Mouse (Mus musculus) spleen, adult 2 months (tissue): ENCODE measurements around the gene Sec31a. TPM values are rescaled to one million over a fixed set of nuclear protein-coding genes. Genes with fewer than 3 reads are reported as not detected.

Experiments
- DNase-seq, 2 experiments: peaks; one replicate each; pipeline versions ENCODE4 v3.0.0 to v3.0.0-alpha.2; 2012 to 2021; ENCODE audit warnings: low spot score in 2 of 2, low read depth in 1 of 2
- H3K27ac ChIP-seq: fragments of 200-500 bp; 2 replicates; pipeline ENCODE4 v1.5.1; 2012; ENCODE audit warnings: low read length, inconsistent platforms; ENCODE audit not compliant: insufficient read depth
- H3K27me3 ChIP-seq: fragments of 200-500 bp; 2 replicates; pipeline ENCODE4 v1.6.1; 2012; ENCODE audit warnings: mild to moderate bottlenecking, moderate library complexity, low read length, inconsistent platforms; ENCODE audit not compliant: control insufficient read depth, insufficient read depth
- H3K36me3 ChIP-seq: fragments of 200-500 bp; 2 replicates; pipeline ENCODE4 v1.6.1; 2012; ENCODE audit warnings: mild to moderate bottlenecking, low read length, inconsistent platforms; ENCODE audit not compliant: control insufficient read depth, insufficient read depth
- H3K4me1 ChIP-seq: fragments of 200-500 bp; 2 replicates; pipeline ENCODE4 v1.6.1; 2011; ENCODE audit warnings: inconsistent platforms; ENCODE audit not compliant: control insufficient read depth, insufficient read depth, insufficient read length
- H3K4me3 ChIP-seq: fragments of 200-500 bp; 2 replicates; pipeline ENCODE4 v1.5.1; 2011; ENCODE audit warnings: mild to moderate bottlenecking, inconsistent platforms; ENCODE audit not compliant: insufficient read depth, insufficient read length; ENCODE audit errors: extremely low read depth
- CTCF ChIP-seq: fragments of 200-500 bp; IDR thresholded peaks from 2 replicates; pipeline ENCODE4 v1.5.1; 2011; ENCODE audit warnings: mild to moderate bottlenecking, inconsistent platforms; ENCODE audit not compliant: insufficient read depth, insufficient read length, insufficient replicate concordance; ENCODE audit errors: extremely low read depth
- POLR2A ChIP-seq: fragments of 200-500 bp; IDR thresholded peaks from 2 replicates; pipeline ENCODE4 v1.6.1; 2011; ENCODE audit warnings: low read depth, low read length, inconsistent platforms
- WGBS: fragments of 180-500 bp; shearing (Covaris S2); methylation state at CpG from one replicate; pipeline ENCODE4 v1.1.7; 2018; 5-methylcytosine and 5-hydroxymethylcytosine counted together
- polyA plus RNA-seq: library from polyadenylated mRNA; depleted of rRNA; stranded (reverse); fragments of >200 nt; gene quantifications from 2 replicates; pipeline ENCODE4 v1.2.3, GENCODE M21; 2012

The Sec31a gene
- polyA plus RNA-seq, 1 experiment, result 122 TPM

- 87% methylated on average over 6 of the region's 6 CpGs for WGBS
- Histone ChIP-seq H3K27ac (no peak overlapping the region), H3K36me3 (no peaks in the 10 kb centered on the region), H3K4me3 (no peak overlapping the region), H3K4me1 (no peaks in the 10 kb centered on the region), H3K27me3 (0 out of 2 replicates have a peak, but pooled peaks cover 1% of the 10 kb centered on the region)
- TF ChIP-seq CTCF (no peak), POLR2A (no peak)
- no peak for DNase-seq
Measured at GRCm38 (mm10) chr5:100342422-100342821, 73.6 kb downstream of the Sec31a start.

GRCm38 (mm10) chr5:100341042-100341441 lies 75.0 kb downstream of the Sec31a start:
- WGBS, result 84% methylated on average over 7 of the region's 7 CpGs
- TF ChIP-seq CTCF (no peak), POLR2A (no peak)
- no peaks in the 10 kb centered on the region for H3K4me1 ChIP-seq
- H3K27ac ChIP-seq, result no peak overlapping the region
- H3K36me3 ChIP-seq, result no peaks in the 10 kb centered on the region
- DNase-seq, result no peak
- H3K27me3 ChIP-seq, result 0 out of 2 replicates have a peak, but pooled peaks cover 1% of the 10 kb centered on the region
- no peak overlapping the region for H3K4me3 ChIP-seq

GRCm38 (mm10) chr5:100337852-100338251 lies 78.2 kb downstream of the Sec31a start:
- no peaks in the 10 kb centered on the region for H3K36me3 ChIP-seq
- H3K4me1 ChIP-seq, result no peaks in the 10 kb centered on the region; the same call in 1 of the 2 replicates
- H3K27ac ChIP-seq, result no peak overlapping the region
- H3K27me3 ChIP-seq, result 0 out of 2 replicates have a peak, but pooled peaks cover 1% of the 10 kb centered on the region
- no peak for DNase-seq
- TF ChIP-seq CTCF (no peak), POLR2A (no peak)
- 83% methylated on average over 4 of the region's 4 CpGs for WGBS
- H3K4me3 ChIP-seq, result no peak overlapping the region

GRCm38 (mm10) chr5:100336876-100337275 lies 79.2 kb downstream of the Sec31a start:
- TF ChIP-seq CTCF (no peak), POLR2A (no peak)
- no peak overlapping the region for H3K4me3 ChIP-seq
- H3K4me1 ChIP-seq, result no peaks in the 10 kb centered on the region; the same call in 1 of the 2 replicates
- H3K36me3 ChIP-seq, result no peaks in the 10 kb centered on the region
- DNase-seq, result no peak
- 0 out of 2 replicates have a peak, but pooled peaks cover 1% of the 10 kb centered on the region for H3K27me3 ChIP-seq
- H3K27ac ChIP-seq, result no peak overlapping the region
- 93% methylated on average over 7 of the region's 7 CpGs for WGBS

- Histone ChIP-seq H3K36me3 (no peaks in the 10 kb centered on the region), H3K4me3 (no peak overlapping the region), H3K4me1 (no peaks in the 10 kb centered on the region; the same call in 1 of the 2 replicates), H3K27me3 (0 out of 2 replicates have a peak, but pooled peaks cover 1% of the 10 kb centered on the region), H3K27ac (no peak overlapping the region)
- TF ChIP-seq CTCF, result no peak
- WGBS, result 85% methylated on average over 5 of the region's 5 CpGs
- DNase-seq, result no peak
Measured at GRCm38 (mm10) chr5:100335581-100336080, 80.4 kb downstream of the Sec31a start.

GRCm38 (mm10) chr5:100334686-100335085 lies 81.3 kb downstream of the Sec31a start:
- no peak for DNase-seq
- Histone ChIP-seq H3K4me3 (no peak overlapping the region), H3K27ac (no peak overlapping the region), H3K36me3 (no peaks in the 10 kb centered on the region), H3K4me1 (no peaks in the 10 kb centered on the region; the same call in 1 of the 2 replicates), H3K27me3 (no peaks in the 10 kb centered on the region)
- WGBS, result 73% methylated on average over 6 of the region's 6 CpGs
- TF ChIP-seq POLR2A, result no peak
- TF ChIP-seq CTCF, result no peak
